Mouse (Mus musculus) E14TG2a.4 (cell line): ENCODE data around the gene Smyd1.

ENCODE experiments used
- CTCF ChIP-seq: conservative IDR thresholded peaks from 2 replicates; pipeline ENCODE4 v1.5.1; 2014; ENCODE audit warnings: low read length
- POU5F1 ChIP-seq: IDR thresholded peaks from 2 replicates; pipeline ENCODE4 v1.6.1; 2014; ENCODE audit warnings: low read length, borderline replicate concordance

DNA sequence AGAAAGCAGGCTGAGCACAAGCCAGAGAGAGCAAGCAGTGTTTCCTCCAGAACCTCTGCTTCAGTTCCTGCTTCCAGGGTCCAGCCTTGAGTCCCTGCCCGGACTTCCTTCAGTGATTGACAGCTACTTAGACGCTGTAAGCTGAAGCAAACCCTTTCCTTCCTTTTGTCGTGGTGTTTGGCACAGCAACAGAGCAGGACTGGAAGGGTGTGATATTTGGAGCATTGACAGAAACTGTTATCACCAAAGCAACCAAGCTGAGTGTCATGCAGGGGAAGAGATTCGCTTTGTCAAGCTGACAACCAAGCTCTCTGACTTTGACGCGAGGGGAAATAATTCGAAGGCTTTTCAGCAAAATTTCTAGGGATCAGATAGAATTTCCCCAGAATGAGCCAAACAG, 110.1 kb downstream of the Smyd1 start:
- no peak for TF ChIP-seq CTCF
- TF ChIP-seq POU5F1, result no peak
